Mouse (Mus musculus) inflammation-experienced regulatory T-cells (primary cell): ENCODE data around the gene Ntrk2. TPM values are rescaled to one million over a fixed set of nuclear protein-coding genes. Genes with fewer than 3 reads are reported as not detected.

Experiments used
- polyA plus RNA-seq, 2 experiments: library from polyadenylated mRNA; unstranded; fragments of 100-300 nt; shearing (Covaris generic); gene quantifications; one replicate each; pipeline ENCODE4 v1.2.1; 2017

Gene Ntrk2
- 1 to 10 TPM in 1 of 2 experiments, under 1 TPM in 1; 0.64 to 1.3 TPM for polyA plus RNA-seq

GRCm38 (mm10) chr13:58806397-58806892 is at the start of gene Ntrk2:
TSS of gene Ntrk2 (plus strand) at chr13:58806569.

Other genes starting within 250 kb of the Ntrk2 start
- gene Slc28a3, start 195.7 kb upstream of the Ntrk2 start, polyA plus RNA-seq: 1 to 10 TPM in 1 of 2 experiments, under 1 TPM in 1; 0.57 to 4.3 TPM